In genomic region chr14:88479909-88480308, GRCm38 (mm10) we compare ENCODE assay signal across 10 mouse cellular contexts. TPM values are rescaled to one million over a fixed set of nuclear protein-coding genes. Genes with fewer than 3 reads are reported as not detected.
DNase-seq lines count a peak whose midpoint lies in the region; ATAC-seq and TF ChIP-seq lines count a peak whose summit lies in the region.
"Had no signal": no experiment of that assay in that cellular context is flagged by ENCODE, and none has a peak within 500 bp of the region (broad histone marks: within the 10 kb centered on the region; RNA-seq: fewer than 3 reads in every experiment).

No protein-coding gene starts in this region.

- DNase-seq in hindbrain, embryonic 14.5 days (ENCODE audit: low spot score): peak; percentile 75
- DNase-seq in lung, embryonic 14.5 days: peak; percentile 75
- DNase-seq in lung, adult 18-20 months: no peak
- DNase-seq in MEL (ENCODE audit: low read depth, low spot score): peak; percentile 52
- peak; percentile 32 for DNase-seq in embryo, embryonic 11 days
- DNase-seq in urinary bladder, adult 18-20 months (ENCODE audit: low spot score in 2 of 2): no peak
- DNase-seq in cerebellum, adult 9-11 months: no peak
- DNase-seq: kidney, postnatal 14 days had no signal

- no peak for TF ChIP-seq EP300 in MEL (IDR thresholded peaks at IDR 0.05; ENCODE audit: low read depth in 1 of 2, low read length in 2 of 2)

- ATAC-seq in hindbrain, embryonic 14.5 days (ENCODE audit: low FRiP score): peak; percentile 37; the same call in 1 of the 2 replicates
- no peak for ATAC-seq in hindbrain, embryonic 12.5 days (ENCODE audit: low FRiP score)
- no peak for ATAC-seq in lung, embryonic 14.5 days (ENCODE audit: insufficient read depth)

- H3K36me3 ChIP-seq in hindbrain, embryonic 14.5 days (replicated peaks; ENCODE audit: control insufficient read depth, insufficient read depth): no peaks in the 10 kb centered on the region
- no peaks in the 10 kb centered on the region for H3K36me3 ChIP-seq in hindbrain, embryonic 12.5 days
- no peaks in the 10 kb centered on the region for H3K36me3 ChIP-seq in lung, embryonic 14.5 days (ENCODE audit: insufficient read depth)
- H3K36me3 ChIP-seq in MEL (ENCODE audit: control insufficient read depth in 1 of 2, insufficient read depth in 2 of 2, low read length in 2 of 2): no peaks in the 10 kb centered on the region
- H3K36me3 ChIP-seq: neural tube, embryonic 13.5 days had no signal

- no peaks in the 10 kb centered on the region for H3K79me2 ChIP-seq in MEL (ENCODE audit: control insufficient read depth, insufficient read depth, low read length, poor library complexity)

- H3K4me3 ChIP-seq in hindbrain, embryonic 14.5 days (replicated peaks; ENCODE audit: low read length): no peak overlapping the region
- no peak overlapping the region for H3K4me3 ChIP-seq in hindbrain, embryonic 12.5 days
- no peak overlapping the region for H3K4me3 ChIP-seq in lung, embryonic 14.5 days (ENCODE audit: low read depth, low read length)
- no peak overlapping the region for H3K4me3 ChIP-seq in MEL (ENCODE audit: control insufficient read depth in 1 of 2, insufficient read depth in 1 of 2, low read depth in 2 of 2, low read length in 2 of 2)
- H3K4me3 ChIP-seq: neural tube, embryonic 13.5 days had no signal

- WGBS in hindbrain, embryonic 14.5 days: 49% methylated on average over 3 of the region's 3 CpGs
- 50% methylated on average over 3 of the region's 3 CpGs for WGBS in hindbrain, embryonic 12.5 days
- 38% methylated on average over 3 of the region's 3 CpGs for WGBS in lung, embryonic 14.5 days

- TF ChIP-seq POLR2A in MEL (IDR thresholded peaks at IDR 0.05; ENCODE audit: control insufficient read depth in 1 of 2, insufficient read depth in 1 of 2, low read depth in 1 of 2, low read length in 2 of 2, poor library complexity in 1 of 2): no peak

- TF ChIP-seq CTCF in lung, embryonic 14.5 days (IDR thresholded peaks at IDR 0.05; ENCODE audit: low read depth): peak; percentile 65
- TF ChIP-seq CTCF in MEL (IDR thresholded peaks at IDR 0.05 in 2 of 3, conservative IDR thresholded peaks at IDR 0.05 in 1 of 3; ENCODE audit: control insufficient read depth in 1 of 3, insufficient read depth in 1 of 3, low read depth in 2 of 3, low read length in 3 of 3, poor library complexity in 1 of 3, severe bottlenecking in 1 of 3): peak; percentile 9 to 67 (median 19); a peak in 3 of 6 replicates

- TF ChIP-seq RAD21 in MEL (IDR thresholded peaks at IDR 0.05; ENCODE audit: low read depth, low read length): peak; percentile 66

- no peak overlapping the region for H3K9ac ChIP-seq in hindbrain, embryonic 14.5 days
- H3K9ac ChIP-seq in hindbrain, embryonic 12.5 days: no peak overlapping the region
- no peak overlapping the region for H3K9ac ChIP-seq in lung, embryonic 14.5 days
- H3K9ac ChIP-seq in MEL (ENCODE audit: control insufficient read depth, low read depth, low read length, poor library complexity, severe bottlenecking): no peak overlapping the region
- H3K9ac ChIP-seq: neural tube, embryonic 13.5 days had no signal

- H3K4me2 ChIP-seq in hindbrain, embryonic 14.5 days (replicated peaks): no peak overlapping the region
- H3K4me2 ChIP-seq in hindbrain, embryonic 12.5 days (replicated peaks): no peak overlapping the region
- H3K4me2 ChIP-seq in lung, embryonic 14.5 days: no peak overlapping the region
- H3K4me2 ChIP-seq: neural tube, embryonic 13.5 days had no signal

- H3K27ac ChIP-seq in hindbrain, embryonic 14.5 days: no peak overlapping the region
- H3K27ac ChIP-seq in hindbrain, embryonic 12.5 days: no peak overlapping the region
- no peak overlapping the region for H3K27ac ChIP-seq in lung, embryonic 14.5 days (ENCODE audit: low read depth)
- H3K27ac ChIP-seq in MEL (ENCODE audit: control insufficient read depth, low read depth, low read length): no peak overlapping the region
- H3K27ac ChIP-seq: neural tube, embryonic 13.5 days had no signal

- no peaks in the 10 kb centered on the region for H3K4me1 ChIP-seq in hindbrain, embryonic 14.5 days (replicated peaks; ENCODE audit: control insufficient read depth, insufficient read depth, low read length)
- no peaks in the 10 kb centered on the region for H3K4me1 ChIP-seq in hindbrain, embryonic 12.5 days
- H3K4me1 ChIP-seq in lung, embryonic 14.5 days (ENCODE audit: insufficient read depth): no peaks in the 10 kb centered on the region
- H3K4me1 ChIP-seq in MEL (ENCODE audit: control insufficient read depth in 1 of 2, insufficient read depth in 2 of 2, low read length in 2 of 2): no peaks in the 10 kb centered on the region
- H3K4me1 ChIP-seq: neural tube, embryonic 13.5 days had no signal

- no peaks in the 10 kb centered on the region for H3K27me3 ChIP-seq in hindbrain, embryonic 14.5 days (ENCODE audit: control insufficient read depth, insufficient read depth, low read length)
- no peaks in the 10 kb centered on the region for H3K27me3 ChIP-seq in hindbrain, embryonic 12.5 days
- H3K27me3 ChIP-seq in lung, embryonic 14.5 days (ENCODE audit: insufficient read depth, low read length): no peaks in the 10 kb centered on the region
- no peaks in the 10 kb centered on the region for H3K27me3 ChIP-seq in MEL (ENCODE audit: control insufficient read depth in 1 of 2, insufficient read depth in 2 of 2, low read length in 2 of 2)
- H3K27me3 ChIP-seq: neural tube, embryonic 13.5 days had no signal

- H3K9me3 ChIP-seq in hindbrain, embryonic 14.5 days (ENCODE audit: control insufficient read depth, low read length): no peaks in the 10 kb centered on the region
- H3K9me3 ChIP-seq in hindbrain, embryonic 12.5 days (replicated peaks): no peaks in the 10 kb centered on the region
- H3K9me3 ChIP-seq in lung, embryonic 14.5 days (ENCODE audit: low read depth, low read length): no peaks in the 10 kb centered on the region
- H3K9me3 ChIP-seq in MEL (replicated peaks; ENCODE audit: insufficient read depth, low read length): no peaks in the 10 kb centered on the region
- H3K9me3 ChIP-seq: neural tube, embryonic 13.5 days had no signal

TF ChIP-seq in MEL, 35 proteins besides CTCF, POLR2A, EP300 and RAD21:
- TF ChIP-seq MXI1 (IDR thresholded peaks at IDR 0.05; ENCODE audit: low read depth, low read length) (no peak), NELFE (IDR thresholded peaks at IDR 0.05; ENCODE audit: low read depth, low read length) (no peak), SMC3 (IDR thresholded peaks at IDR 0.05; ENCODE audit: low read depth, low read length) (peak; percentile 75), MEF2A (IDR thresholded peaks at IDR 0.05; ENCODE audit: extremely low read depth, insufficient replicate concordance, low read depth, low read length, poor library complexity, severe bottlenecking) (no peak), CHD2 (IDR thresholded peaks at IDR 0.05; ENCODE audit: low read length) (no peak), ZC3H11A (IDR thresholded peaks at IDR 0.05; ENCODE audit: low read depth, low read length) (peak; percentile 51), MAX (IDR thresholded peaks at IDR 0.05; ENCODE audit: low read length) (peak; percentile 75)

RNA-seq across cellular contexts. Expression of gene Pcdh20, which starts 8.7 kb away (rescaled TPM):
- 3.8 and 6.6 TPM in 2 replicates for polyA plus RNA-seq in hindbrain, embryonic 14.5 days (2014; fragmentation: Nextera tagmentation; extraction: Ambion mirVana)
- 1.5 and 3.3 TPM in 2 replicates for polyA plus RNA-seq in hindbrain, embryonic 12.5 days (2016; fragmentation: Nextera tagmentation; extraction: Ambion mirVana)
- polyA plus RNA-seq in lung, embryonic 14.5 days (2014; fragmentation: Nextera tagmentation; extraction: Ambion mirVana): 1.3 and 2.2 TPM in 2 replicates
- total RNA-seq in MEL (2012; rRNA removed): not detected in 2 replicates
- not detected for polyA plus RNA-seq in MEL (2012; ENCODE audit: insufficient read depth in 1 of 2, insufficient read length in 2 of 2, low read depth in 1 of 2, low replicate concordance in 2 of 2, missing spikeins in 1 of 2)

Comparison
In these comparisons a context has a peak if more than half of its experiments do, and no peak if none do; other contexts are left out.
1. DNase-seq: peak in hindbrain, embryonic 14.5 days (single experiment), lung, embryonic 14.5 days (single experiment), MEL (single experiment) and embryo, embryonic 11 days (single experiment); none in lung, adult 18-20 months (0 of 2), urinary bladder, adult 18-20 months (0 of 2) and cerebellum, adult 9-11 months (single experiment).